Mouse (Mus musculus) midbrain, embryonic 14.5 days (tissue): ENCODE measurements around the gene Nap1l1. TPM values are rescaled to one million over a fixed set of nuclear protein-coding genes. Genes with fewer than 3 reads are reported as not detected.

Source experiments
- ATAC-seq: fragments of 200-750 bp; cut with Nextera tagmentation; 2 replicates; pipeline ENCODE4 v1.8.0; 2017; ENCODE audit warnings: moderate number of reproducible peaks, moderate library complexity; ENCODE audit not compliant: low FRiP score, low TSS enrichment
- DNase-seq: peaks from one replicate; pipeline ENCODE4 v3.0.0-alpha.2; 2015
- H3K27ac ChIP-seq: fragments of 300-500 bp; sonication (generic); replicated peaks from 2 replicates; pipeline ENCODE4 v1.5.1; 2014; ENCODE audit warnings: mild to moderate bottlenecking, low read depth, low read length, moderate library complexity
- H3K27me3 ChIP-seq: fragments of 300-500 bp; sonication (generic); 2 replicates; pipeline ENCODE4 v1.6.1; 2014; ENCODE audit warnings: low read length, control low read depth, mixed read lengths; ENCODE audit not compliant: control insufficient read depth, insufficient read depth
- H3K36me3 ChIP-seq: fragments of 300-500 bp; sonication (generic); 2 replicates; pipeline ENCODE4 v1.6.1; 2014; ENCODE audit warnings: low read length, control low read depth; ENCODE audit not compliant: control insufficient read depth, insufficient read depth
- H3K4me1 ChIP-seq: fragments of 300-500 bp; sonication (generic); 2 replicates; pipeline ENCODE4 v1.6.1; 2014; ENCODE audit warnings: mild to moderate bottlenecking, antibody characterized with exemption, low read length, control low read depth; ENCODE audit not compliant: control insufficient read depth, insufficient read depth
- H3K4me2 ChIP-seq: fragments of 300-500 bp; sonication (generic); 2 replicates; pipeline ENCODE4 v1.6.1; 2014; ENCODE audit warnings: mild to moderate bottlenecking, low read length, moderate library complexity
- H3K4me3 ChIP-seq: fragments of 300-500 bp; sonication (generic); replicated peaks from 2 replicates; pipeline ENCODE4 v1.5.1; 2014; ENCODE audit warnings: low read depth, low read length
- H3K9ac ChIP-seq: fragments of 300-500 bp; sonication (generic); replicated peaks from 2 replicates; pipeline ENCODE4 v1.6.1; 2014; ENCODE audit warnings: mild to moderate bottlenecking, low read length, moderate library complexity
- H3K9me3 ChIP-seq: fragments of 300-500 bp; sonication (generic); 2 replicates; pipeline ENCODE4 v1.6.1; 2016; ENCODE audit warnings: low read length, control low read depth, mixed read lengths; ENCODE audit not compliant: control insufficient read depth
- WGBS: fragments of 180-500 bp; shearing (Covaris S2); extraction: QIAGEN DNeasy Blood & Tissue Kit; methylation state at CpG from one replicate; pipeline ENCODE4 v1.1.7; 2014; 5-methylcytosine and 5-hydroxymethylcytosine counted together
- polyA plus RNA-seq: library from polyadenylated mRNA; unstranded; fragments of >200 nt; fragmentation: Nextera tagmentation; extraction: Ambion mirVana; gene quantifications from 2 replicates; pipeline ENCODE4 v1.2.1, GENCODE M21; 2014

Gene Nap1l1
- polyA plus RNA-seq, 1 experiment from 2014 or later, result 206 TPM

DNA sequence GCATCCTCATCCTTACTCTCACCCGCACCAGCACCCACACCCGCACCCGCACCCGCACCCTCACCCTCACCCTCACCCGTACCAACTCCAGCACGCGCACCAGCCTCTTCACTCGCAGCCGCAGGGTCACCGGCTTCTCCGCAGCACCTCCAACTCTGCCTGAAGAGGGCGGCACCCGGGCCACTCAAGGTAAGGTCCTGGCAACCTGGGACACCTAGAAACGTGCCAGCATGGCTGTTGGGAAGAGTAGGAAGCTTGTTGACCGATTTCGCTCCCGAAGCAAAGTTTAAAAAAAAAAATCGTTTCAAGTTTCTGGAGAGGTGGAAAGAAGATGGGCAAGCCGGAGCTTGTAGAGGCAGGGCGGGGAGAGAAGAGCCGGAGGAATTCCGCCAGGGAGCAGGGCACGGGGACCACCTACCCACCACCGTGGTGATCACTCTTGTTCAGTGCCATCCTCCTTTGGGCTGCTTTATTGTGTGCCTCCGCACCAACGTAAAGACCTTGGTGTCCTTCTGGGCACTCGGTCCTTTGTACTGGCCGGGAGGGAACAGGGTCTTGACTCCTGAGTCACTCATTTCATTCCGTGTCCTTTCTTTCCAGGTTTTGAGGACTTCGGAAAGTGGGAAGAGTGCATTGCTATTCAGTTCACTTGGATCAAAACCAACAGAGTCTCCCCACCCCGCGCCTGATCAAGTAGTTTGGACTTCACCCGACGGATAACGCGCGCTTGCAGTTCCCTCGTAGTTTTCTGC is 34.6 kb downstream of the Nap1l1 start:
- H3K4me3 ChIP-seq, result peak overlapping the region; percentile 73
- DNase-seq, result peak; percentile 73
- WGBS, result 1% methylated on average over 38 of the region's 38 CpGs

DNA sequence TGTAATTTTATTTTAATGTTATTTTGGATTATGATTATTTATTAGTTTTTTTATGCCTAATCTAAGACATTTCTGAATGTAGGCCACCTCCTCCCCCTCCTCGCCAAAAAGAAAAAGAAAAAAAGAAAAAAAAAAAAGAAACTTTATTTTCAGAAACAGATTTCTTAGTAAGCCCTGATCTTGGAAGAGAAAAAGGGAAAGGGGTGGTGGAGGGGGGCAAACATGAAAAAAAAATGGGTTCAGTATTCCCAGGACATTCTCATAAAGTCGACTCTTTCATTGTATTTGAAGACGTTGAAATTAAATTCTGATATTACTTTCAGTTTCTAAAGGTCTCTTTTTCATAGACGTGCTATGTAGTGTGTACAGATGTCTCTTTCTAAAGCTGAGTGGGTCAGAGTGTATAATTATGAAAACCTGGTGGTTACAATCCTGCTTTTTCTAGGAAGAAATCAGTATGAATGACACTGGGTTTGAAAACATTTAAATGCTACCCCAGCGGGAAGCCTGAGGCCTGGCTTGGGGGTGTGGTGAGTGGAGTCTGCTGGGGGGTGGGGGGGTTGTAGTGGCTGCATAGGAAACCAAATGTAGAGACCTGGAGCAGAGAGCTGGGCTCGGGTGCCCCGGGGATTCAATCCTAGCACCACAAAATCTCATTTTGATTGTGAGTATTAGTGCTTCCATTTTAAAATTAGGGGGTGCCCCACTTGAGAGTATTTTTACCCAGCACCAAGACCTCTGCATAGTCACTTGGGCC is 35.5 kb downstream of the Nap1l1 start:
- H3K9ac ChIP-seq, result peak overlapping the region; percentile 86
- no peak for ATAC-seq

More for the DNA sequence above, 34.6 kb downstream of the Nap1l1 start:
- Histone ChIP-seq H3K36me3 (no peaks in the 10 kb centered on the region), H3K4me1 (peaks cover 12% of the 10 kb centered on the region; the same call in 1 of the 2 replicates), H3K4me2 (peak overlapping the region; percentile 89), H3K27me3 (0 out of 2 replicates have a peak, but pooled peaks cover 8% of the 10 kb centered on the region), H3K9ac (peak overlapping the region; percentile 86), H3K9me3 (no peaks in the 10 kb centered on the region), H3K27ac (peak overlapping the region; percentile 88)
- ATAC-seq, result peak; percentile 25; the same call in 1 of the 2 replicates

DNA sequence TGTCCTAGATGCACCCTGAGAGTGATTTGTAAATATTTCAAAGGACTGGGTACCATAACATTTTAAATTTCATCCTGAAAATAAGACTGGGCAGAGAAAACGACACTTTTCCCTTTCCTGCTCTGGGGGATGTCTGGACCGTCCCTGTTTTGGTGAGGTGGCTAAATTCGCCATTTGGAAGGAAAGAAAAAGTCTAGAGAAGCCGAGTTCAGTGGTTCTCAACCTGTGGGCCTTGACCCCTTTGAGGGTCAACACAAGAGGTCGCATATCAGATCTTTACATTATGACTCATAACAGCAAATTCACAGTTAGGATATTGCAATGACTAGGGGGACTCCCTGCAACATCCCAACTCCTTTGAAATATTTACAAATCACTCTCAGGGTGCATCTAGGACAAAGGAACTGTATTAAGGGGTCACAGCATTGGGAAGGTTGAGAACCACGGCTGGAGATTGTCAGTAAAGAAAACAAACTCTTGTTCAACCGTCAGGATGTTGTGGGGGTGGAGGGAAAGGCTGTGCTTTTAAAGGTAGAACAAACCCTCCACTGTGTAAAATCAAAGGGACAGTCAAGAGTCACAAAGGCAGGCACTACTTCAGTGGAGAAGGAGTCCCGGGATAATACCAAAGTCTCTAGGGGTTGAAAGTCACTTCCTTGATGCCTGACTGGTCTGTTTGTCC is 36.2 kb downstream of the Nap1l1 start:
- Histone ChIP-seq H3K36me3 (no peaks in the 10 kb centered on the region), H3K4me2 (peak overlapping the region; percentile 89), H3K4me1 (peaks cover 12% of the 10 kb centered on the region; the same call in 1 of the 2 replicates), H3K27me3 (0 out of 2 replicates have a peak, but pooled peaks cover 6% of the 10 kb centered on the region), H3K27ac (0 out of 2 replicates have a peak overlapping the region, but pooled peaks have one; percentile 20), H3K9me3 (no peaks in the 10 kb centered on the region), H3K9ac (peak overlapping the region; percentile 86; the same call in 1 of the 2 replicates), H3K4me3 (peak overlapping the region; percentile 73)
- ATAC-seq, result no peak
- WGBS, result 25% methylated on average over 8 of the region's 8 CpGs
- DNase-seq, result peak; percentile 18

More for the DNA sequence above, 35.5 kb downstream of the Nap1l1 start:
- Histone ChIP-seq H3K36me3 (no peaks in the 10 kb centered on the region), H3K27me3 (0 out of 2 replicates have a peak, but pooled peaks cover 8% of the 10 kb centered on the region), H3K4me2 (peak overlapping the region; percentile 89), H3K27ac (peak overlapping the region; percentile 20; the same call in 1 of the 2 replicates), H3K4me3 (peak overlapping the region; percentile 73), H3K9me3 (no peaks in the 10 kb centered on the region), H3K4me1 (peaks cover 12% of the 10 kb centered on the region; the same call in 1 of the 2 replicates)
- WGBS, result 9% methylated on average over 7 of the region's 7 CpGs
- DNase-seq, result no peak

DNA sequence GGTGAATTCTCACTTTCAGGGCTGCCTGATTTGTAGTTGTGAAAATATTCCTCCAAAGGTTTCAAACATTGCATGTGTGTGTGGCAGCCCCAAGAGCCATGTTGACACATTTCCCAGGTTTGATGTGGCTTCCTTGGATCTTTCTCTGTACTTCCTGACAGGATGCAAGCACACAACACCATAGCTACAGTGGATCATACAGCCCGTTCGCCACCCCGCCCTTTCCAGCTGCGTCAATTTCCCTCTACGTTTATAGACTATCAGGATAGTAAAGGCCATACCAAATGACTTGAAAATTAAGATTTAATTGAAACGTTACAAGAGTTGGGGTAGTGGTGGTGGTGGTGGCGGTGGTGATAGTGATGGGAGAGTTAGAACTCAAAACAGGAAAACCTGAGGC is 37.0 kb downstream of the Nap1l1 start:
- WGBS, result 83% methylated on average over 7 of the region's 7 CpGs
- ATAC-seq (no peak), DNase-seq (no peak)
- H3K27ac ChIP-seq, result no peak overlapping the region
- no peak overlapping the region for H3K4me3 ChIP-seq
- H3K4me2 ChIP-seq, result peak overlapping the region; percentile 89
- H3K27me3 ChIP-seq, result 0 out of 2 replicates have a peak, but pooled peaks cover 4% of the 10 kb centered on the region
- no peaks in the 10 kb centered on the region for H3K36me3 ChIP-seq
- peaks cover 12% of the 10 kb centered on the region; the same call in 1 of the 2 replicates for H3K4me1 ChIP-seq
- H3K9me3 ChIP-seq, result no peaks in the 10 kb centered on the region
- H3K9ac ChIP-seq, result no peak overlapping the region

DNA sequence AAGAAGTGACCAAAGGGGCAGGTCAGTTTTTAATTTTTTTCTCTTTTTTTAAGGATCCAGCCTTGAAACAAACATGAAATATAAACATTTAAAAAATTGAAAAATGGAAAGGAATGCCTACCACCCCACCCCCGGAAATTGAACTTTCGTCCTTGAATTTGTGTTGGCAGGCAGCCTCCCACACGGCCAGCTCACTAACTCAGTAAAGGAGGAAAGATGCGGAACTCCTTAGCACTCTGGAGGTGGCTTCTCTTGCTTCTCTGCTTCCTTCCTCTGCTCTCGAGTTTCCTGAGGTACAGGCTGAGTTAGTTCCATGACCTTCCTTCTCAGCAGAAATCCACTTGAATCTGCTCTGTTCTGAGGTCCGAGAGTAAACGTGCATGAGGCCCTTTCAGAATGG is 37.8 kb downstream of the Nap1l1 start:
- ATAC-seq, result no peak
- WGBS, result 56% methylated on average over 7 of the region's 7 CpGs
- H3K36me3 ChIP-seq, result no peaks in the 10 kb centered on the region

DNA sequence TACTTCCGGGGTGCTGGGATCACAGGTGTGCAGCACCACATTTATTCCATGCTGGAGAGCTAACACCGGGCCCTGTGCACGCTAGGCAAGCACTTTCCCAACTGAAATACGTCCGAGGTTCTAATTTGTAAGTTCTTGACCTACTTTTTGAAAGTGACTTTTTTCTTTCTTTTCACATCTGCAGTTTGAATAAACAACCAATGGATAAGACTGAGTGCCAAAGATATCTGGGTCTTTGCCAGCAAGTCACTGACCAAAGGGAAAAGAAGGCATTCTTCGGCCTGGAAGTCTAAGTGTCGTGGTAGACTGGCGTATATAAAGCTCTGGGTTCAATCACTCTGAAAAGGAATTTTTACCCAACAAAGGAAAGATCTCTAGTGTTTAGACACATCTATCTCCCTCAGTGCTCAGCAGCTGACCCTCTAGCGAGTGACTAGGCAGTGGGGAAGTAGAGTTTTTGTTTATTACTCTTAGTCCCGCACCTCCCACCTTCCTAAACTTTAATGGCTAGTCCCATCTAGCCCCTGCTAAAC is 39.1 kb downstream of the Nap1l1 start:
- WGBS, result 81% methylated on average over 10 of the region's 10 CpGs
- H3K27ac ChIP-seq, result no peak overlapping the region
- H3K4me1 ChIP-seq, result peaks cover 12% of the 10 kb centered on the region; the same call in 1 of the 2 replicates
- H3K27me3 ChIP-seq, result 0 out of 2 replicates have a peak, but pooled peaks cover 4% of the 10 kb centered on the region
- H3K9me3 ChIP-seq, result no peaks in the 10 kb centered on the region
- no peak overlapping the region for H3K4me3 ChIP-seq
- H3K36me3 ChIP-seq, result no peaks in the 10 kb centered on the region
- no peak overlapping the region for H3K9ac ChIP-seq
- ATAC-seq (no peak), DNase-seq (no peak)
- no peak overlapping the region for H3K4me2 ChIP-seq

More for the DNA sequence above, 37.8 kb downstream of the Nap1l1 start:
- 0 out of 2 replicates have a peak, but pooled peaks cover 4% of the 10 kb centered on the region for H3K27me3 ChIP-seq
- H3K27ac ChIP-seq, result no peak overlapping the region
- H3K4me2 ChIP-seq, result no peak overlapping the region
- H3K9ac ChIP-seq, result no peak overlapping the region
- no peak for DNase-seq
- H3K9me3 ChIP-seq, result no peaks in the 10 kb centered on the region
- H3K4me1 ChIP-seq, result peaks cover 12% of the 10 kb centered on the region; the same call in 1 of the 2 replicates
- no peak overlapping the region for H3K4me3 ChIP-seq

DNA sequence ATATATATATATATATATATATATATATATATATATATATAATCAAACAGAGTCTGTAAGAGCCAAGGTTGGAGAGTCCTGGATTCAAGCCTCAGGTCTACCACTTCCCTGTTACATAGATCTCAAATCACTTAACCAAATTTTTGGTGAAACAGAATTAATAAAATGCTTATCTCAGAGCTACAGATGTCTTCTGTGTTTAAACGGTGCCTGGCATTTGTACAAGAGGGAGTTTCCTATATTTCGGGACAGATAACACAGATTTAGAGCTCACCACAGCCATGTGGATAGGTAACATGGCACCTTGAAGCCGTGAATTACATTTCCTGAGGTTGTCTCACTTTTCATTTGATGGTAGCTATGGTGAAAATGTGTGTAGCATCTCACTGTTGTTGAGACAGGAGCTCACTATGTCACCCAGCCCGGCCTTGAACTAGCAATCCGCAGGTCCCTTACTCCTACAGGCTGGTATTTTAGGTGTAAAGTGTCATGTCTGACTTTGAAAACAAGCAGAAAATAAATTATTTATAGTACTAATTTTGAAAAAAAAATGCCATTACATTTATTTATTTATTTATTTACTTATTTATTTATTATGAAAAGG is 41.4 kb downstream of the Nap1l1 start:
- no peaks in the 10 kb centered on the region for H3K36me3 ChIP-seq
- H3K9me3 ChIP-seq, result no peaks in the 10 kb centered on the region
- no peaks in the 10 kb centered on the region for H3K27me3 ChIP-seq
- H3K4me1 ChIP-seq, result peaks cover 5% of the 10 kb centered on the region; the same call in 1 of the 2 replicates
- WGBS, result 95% methylated on average over 5 of the region's 5 CpGs
- DNase-seq (no peak), ATAC-seq (no peak)
- H3K27ac ChIP-seq, result no peak overlapping the region
- H3K9ac ChIP-seq, result no peak overlapping the region
- no peak overlapping the region for H3K4me3 ChIP-seq
- H3K4me2 ChIP-seq, result no peak overlapping the region
